Mouse (Mus musculus): ENCODE data around the gene Prss8.

GRCm38 (mm10) chr7:127915293-127915692, 14.6 kb downstream of the Prss8 start:
- TF ChIP-seq CTCF (IDR thresholded peaks at IDR 0.05; ENCODE audit: low read depth) (no peak), EP300 (IDR thresholded peaks at IDR 0.05; ENCODE audit: low read depth) (no peak)
